Mouse (Mus musculus) E14TG2a.4 (cell line): Measurements from ENCODE around the gene Olfr1102.

Experiments used
- CTCF ChIP-seq: conservative IDR thresholded peaks from 2 replicates; pipeline ENCODE4 v1.5.1; 2014; ENCODE audit warnings: low read length
- NANOG ChIP-seq: IDR thresholded peaks from 2 replicates; pipeline ENCODE4 v1.6.1; 2014; ENCODE audit warnings: borderline replicate concordance, low read length, mixed read lengths
- POU5F1 ChIP-seq: IDR thresholded peaks from 2 replicates; pipeline ENCODE4 v1.6.1; 2014; ENCODE audit warnings: low read length, borderline replicate concordance

DNA sequence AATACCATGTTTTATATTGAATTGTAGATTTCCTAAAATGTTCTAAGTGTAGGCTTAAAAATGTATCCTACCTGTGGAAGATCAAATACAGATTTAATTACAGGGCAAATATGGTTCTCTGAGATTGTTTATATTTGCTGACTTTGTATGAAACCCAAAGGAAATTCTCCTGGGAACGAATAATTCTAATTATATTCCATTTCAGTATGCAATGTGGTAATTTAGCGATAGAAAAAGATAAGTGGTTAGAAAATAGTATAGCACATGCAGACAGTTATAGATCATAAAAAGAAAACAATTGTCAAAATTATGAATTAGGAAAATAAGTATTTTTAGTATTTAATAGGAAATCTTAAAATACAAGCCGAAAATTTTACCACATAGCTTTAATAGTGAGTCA is 7.1 kb upstream of the Olfr1102 start, which contains the start of gene Olfr1101:
- TF ChIP-seq CTCF, result no peak
- TF ChIP-seq NANOG, result no peak
- no peak for TF ChIP-seq POU5F1
